Mouse (Mus musculus) liver, adult 2 months (tissue): ENCODE results near the gene Urad. TPM values are rescaled to one million over a fixed set of nuclear protein-coding genes. Genes with fewer than 3 reads are reported as not detected.

Experiments
- DNase-seq: peaks from one replicate; pipeline ENCODE4 v3.0.0-alpha.2; 2011; ENCODE audit warnings: low read depth, low spot score; ENCODE audit errors: extremely low read depth
- H3K27ac ChIP-seq: fragments of 200-500 bp; replicated peaks from 2 replicates; pipeline ENCODE4 v1.5.1; 2012; ENCODE audit warnings: low read depth, mild to moderate bottlenecking, control low read depth, inconsistent platforms, low read length; ENCODE audit not compliant: insufficient read depth
- H3K27me3 ChIP-seq: fragments of 200-500 bp; 2 replicates; pipeline ENCODE4 v1.6.1; 2012; ENCODE audit warnings: mild to moderate bottlenecking, moderate library complexity, low read length, inconsistent platforms; ENCODE audit not compliant: control insufficient read depth, insufficient read depth
- H3K36me3 ChIP-seq: fragments of 200-500 bp; 2 replicates; pipeline ENCODE4 v1.6.1; 2012; ENCODE audit warnings: low read length, inconsistent platforms; ENCODE audit not compliant: control insufficient read depth, insufficient read depth
- H3K4me1 ChIP-seq: fragments of 200-500 bp; 2 replicates; pipeline ENCODE4 v1.6.1; 2011; ENCODE audit warnings: low read length; ENCODE audit not compliant: control insufficient read depth, insufficient read depth
- H3K4me3 ChIP-seq: fragments of 200-500 bp; 2 replicates; pipeline ENCODE4 v1.5.1; 2011; ENCODE audit warnings: low read depth, mild to moderate bottlenecking, control low read depth, low read length, moderate library complexity; ENCODE audit not compliant: insufficient read depth
- H3K79me2 ChIP-seq: fragments of 200-500 bp; 2 replicates; pipeline ENCODE4 v1.6.1; 2012; ENCODE audit warnings: inconsistent platforms, mild to moderate bottlenecking, low read length, moderate library complexity; ENCODE audit not compliant: control insufficient read depth, insufficient read depth
- H3K9ac ChIP-seq: fragments of 200-500 bp; 2 replicates; pipeline ENCODE4 v1.6.1; 2012; ENCODE audit warnings: low read depth, mild to moderate bottlenecking, control low read depth, inconsistent platforms, low read length
- CTCF ChIP-seq: fragments of 200-500 bp; IDR thresholded peaks from 2 replicates; pipeline ENCODE4 v1.5.1; 2011; ENCODE audit warnings: low read depth, low read length, control low read depth
- POLR2A ChIP-seq: fragments of 200-500 bp; IDR thresholded peaks from 2 replicates; pipeline ENCODE4 v1.6.1; 2011; ENCODE audit warnings: low read length, control low read depth; ENCODE audit not compliant: insufficient read depth; ENCODE audit errors: extremely low read depth
- WGBS: fragments of 180-500 bp; shearing (Covaris S2); methylation state at CpG from one replicate; pipeline ENCODE4 v1.1.7; 2018; 5-methylcytosine and 5-hydroxymethylcytosine counted together
- polyA plus RNA-seq: library from polyadenylated mRNA; depleted of rRNA; stranded (reverse); fragments of >200 nt; gene quantifications from 2 replicates; pipeline ENCODE4 v1.2.3, GENCODE M21; 2012
- total RNA-seq: library from RNA; depleted of rRNA; stranded (reverse); fragments of >200 nt; gene quantifications from 2 replicates; pipeline ENCODE4 v1.2.3, GENCODE M21; 2014

Urad gene
- total and polyA plus RNA-seq, 2 experiments: 106 to 154 TPM

- DNase-seq: no peak
- Histone ChIP-seq H3K4me3 (no peak overlapping the region), H3K79me2 (no peaks in the 10 kb centered on the region), H3K4me1 (no peaks in the 10 kb centered on the region), H3K9ac (no peak overlapping the region), H3K36me3 (peaks cover 7% of the 10 kb centered on the region; the same call in 1 of the 2 replicates), H3K27me3 (peaks cover 5% of the 10 kb centered on the region; the same call in 1 of the 2 replicates), H3K27ac (no peak overlapping the region)
- TF ChIP-seq CTCF: no peak; the same call in 1 of the 2 replicates
- TF ChIP-seq POLR2A: no peak; the same call in 1 of the 2 replicates
- 9% methylated on average over 27 of the region's 27 CpGs for WGBS
These were observed 9.2 kb downstream of the Urad start for GRCm38 (mm10) chr5:147312830-147313685.

GRCm38 (mm10) chr5:147309786-147310185 is 12.5 kb downstream of the Urad start:
- H3K27me3 ChIP-seq: peaks cover 30% of the 10 kb centered on the region
- no peak overlapping the region for H3K4me3 ChIP-seq
- no peaks in the 10 kb centered on the region; the same call in 1 of the 2 replicates for H3K36me3 ChIP-seq
- no peak overlapping the region for H3K9ac ChIP-seq
- WGBS: 4% methylated on average over 2 of the region's 2 CpGs
- H3K4me1 ChIP-seq: no peaks in the 10 kb centered on the region
- no peaks in the 10 kb centered on the region for H3K79me2 ChIP-seq
- no peak for DNase-seq
- TF ChIP-seq POLR2A: no peak
- TF ChIP-seq CTCF: no peak
- H3K27ac ChIP-seq: no peak overlapping the region

- WGBS: 22% methylated on average over 9 of the region's 9 CpGs
- Histone ChIP-seq H3K36me3 (no peaks in the 10 kb centered on the region), H3K9ac (no peak overlapping the region), H3K27ac (no peak overlapping the region), H3K4me3 (no peak overlapping the region), H3K27me3 (peaks cover 38% of the 10 kb centered on the region), H3K79me2 (no peaks in the 10 kb centered on the region), H3K4me1 (no peaks in the 10 kb centered on the region)
- no peak for DNase-seq
- TF ChIP-seq CTCF: no peak
- TF ChIP-seq POLR2A: no peak
These were observed 13.8 kb downstream of the Urad start for GRCm38 (mm10) chr5:147308451-147308850.

GRCm38 (mm10) chr5:147307398-147307785 is 14.8 kb downstream of the Urad start:
- Histone ChIP-seq H3K27me3 (peaks cover 38% of the 10 kb centered on the region), H3K4me1 (no peaks in the 10 kb centered on the region), H3K27ac (no peak overlapping the region), H3K4me3 (no peak overlapping the region), H3K79me2 (no peaks in the 10 kb centered on the region), H3K36me3 (no peaks in the 10 kb centered on the region), H3K9ac (no peak overlapping the region)
- DNase-seq: no peak
- WGBS: 8% methylated on average over 12 of the region's 12 CpGs
- no peak for TF ChIP-seq CTCF
- TF ChIP-seq POLR2A: no peak

- H3K79me2 ChIP-seq: no peaks in the 10 kb centered on the region
These were observed 15.4 kb downstream of the Urad start, which contains the start of gene Cdx2 for GRCm38 (mm10) chr5:147306638-147307397. Gene Cdx2, minus strand, starts transcription at chr5:147307270.

More at GRCm38 (mm10) chr5:147306638-147307397, 15.4 kb downstream of the Urad start, which contains the start of gene Cdx2:
- Histone ChIP-seq H3K27ac (no peak within 1 kb of the TSS), H3K27me3 (peaks cover 42% of the 10 kb centered on the region), H3K4me1 (no peaks in the 10 kb centered on the region), H3K9ac (no peak within 1 kb of the TSS), H3K36me3 (no peaks in the 10 kb centered on the region), H3K4me3 (no peak within 1 kb of the TSS)
- WGBS: 2% methylated on average over 63 of the region's 63 CpGs
- TF ChIP-seq CTCF: no peak
- TF ChIP-seq POLR2A: no peak
- no peak for DNase-seq
